Mouse (Mus musculus) naive thymus-derived CD4-positive, alpha-beta T cell, adult 2 months (primary cell): ENCODE measurements around the gene Hist1h4f.

ENCODE experiments used
- DNase-seq: peaks from one replicate; pipeline ENCODE4 v3.0.0-alpha.2; 2011; ENCODE audit warnings: low read depth

Hist1h4f gene

DNA sequence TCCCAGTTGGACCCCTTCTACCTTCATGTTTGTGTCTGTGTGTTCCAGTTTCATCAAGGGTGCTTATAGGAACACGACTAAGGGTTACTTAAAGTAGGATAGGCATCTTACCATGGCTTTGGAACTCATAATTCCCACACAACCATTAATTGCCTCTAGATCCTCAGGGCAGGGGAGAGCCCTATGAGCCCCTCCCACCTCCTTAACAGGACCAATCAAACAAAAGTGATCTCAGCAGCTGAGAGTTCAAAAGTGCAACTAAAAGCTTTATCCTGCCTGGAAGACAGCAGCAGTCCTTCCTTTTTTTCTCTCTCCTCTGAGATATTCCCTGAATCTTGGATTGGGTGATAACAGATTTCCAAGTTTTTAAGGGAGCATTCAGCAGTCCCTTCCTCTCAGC, 41.3 kb downstream of the Hist1h4f start:
- DNase-seq = no peak

DNA sequence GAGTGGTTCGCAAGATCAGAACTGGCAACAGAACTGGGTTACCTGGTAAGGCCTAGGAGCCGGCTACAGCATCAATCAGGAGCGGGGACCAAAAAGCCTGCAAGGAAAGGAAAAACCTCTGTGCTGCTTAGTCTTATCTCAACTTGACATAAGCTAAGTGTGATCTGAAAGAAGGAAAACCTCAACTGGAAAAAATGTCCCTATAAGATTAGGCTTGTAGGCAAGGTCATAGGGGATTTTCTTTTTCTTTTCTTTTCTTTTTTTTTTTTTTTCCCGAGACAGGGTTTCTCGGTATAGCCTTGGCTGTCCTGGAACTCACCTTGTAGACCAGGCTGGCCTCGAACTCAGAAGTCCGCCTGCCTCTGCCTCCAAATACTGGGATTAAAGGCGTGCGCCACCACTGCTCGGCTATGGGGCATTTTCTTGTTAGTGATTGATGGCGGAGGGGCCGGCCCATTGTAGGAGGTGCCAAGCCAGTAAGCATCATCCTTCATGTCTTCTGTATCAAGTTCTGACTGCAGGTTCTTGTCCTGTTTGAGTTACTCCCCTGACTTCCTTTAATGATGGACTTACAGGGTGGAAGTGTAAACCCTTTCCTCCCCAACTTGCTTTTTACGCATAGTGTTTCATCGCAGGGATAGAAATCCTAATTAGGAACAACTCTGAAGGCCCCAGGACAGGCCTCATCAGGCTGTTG, 44.5 kb downstream of the Hist1h4f start:
- no peak for DNase-seq

- peak; percentile 72 for DNase-seq
Measured at GRCm38 (mm10) chr13:23506351-23506750, 45.1 kb downstream of the Hist1h4f start.

DNA sequence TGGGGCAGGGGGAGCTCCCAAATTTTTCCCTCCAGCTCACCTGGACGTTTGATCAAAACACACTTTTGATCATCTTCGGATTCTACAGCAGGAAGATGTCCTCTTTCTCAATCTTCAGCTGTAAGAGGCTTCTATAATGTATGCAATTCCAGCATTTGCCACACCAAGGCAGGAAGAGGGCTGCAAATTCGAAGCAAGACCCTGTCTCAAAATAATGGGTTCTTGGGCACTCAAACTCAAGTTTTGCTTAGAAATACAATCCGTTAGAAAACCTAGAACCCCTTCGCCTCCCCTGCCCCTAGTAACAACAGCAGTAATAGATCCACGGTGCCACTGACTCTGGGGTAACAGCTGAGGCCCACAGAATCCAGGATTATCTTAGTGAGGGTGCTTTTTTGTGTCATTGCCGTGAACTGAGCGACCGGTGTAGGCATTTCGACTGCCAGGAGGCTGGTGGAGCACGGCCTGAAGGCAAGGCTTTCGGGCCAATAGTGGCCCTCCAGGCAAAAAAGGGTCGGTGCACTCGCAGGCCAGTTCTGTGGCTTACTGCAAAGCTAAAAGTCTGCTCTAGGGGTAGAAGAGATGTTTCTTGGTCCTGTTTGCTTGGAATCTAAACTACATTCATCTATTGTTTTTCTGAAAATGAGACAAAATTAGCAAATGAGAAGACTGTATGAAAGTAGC, 45.6 kb downstream of the Hist1h4f start:
- no peak for DNase-seq

DNA sequence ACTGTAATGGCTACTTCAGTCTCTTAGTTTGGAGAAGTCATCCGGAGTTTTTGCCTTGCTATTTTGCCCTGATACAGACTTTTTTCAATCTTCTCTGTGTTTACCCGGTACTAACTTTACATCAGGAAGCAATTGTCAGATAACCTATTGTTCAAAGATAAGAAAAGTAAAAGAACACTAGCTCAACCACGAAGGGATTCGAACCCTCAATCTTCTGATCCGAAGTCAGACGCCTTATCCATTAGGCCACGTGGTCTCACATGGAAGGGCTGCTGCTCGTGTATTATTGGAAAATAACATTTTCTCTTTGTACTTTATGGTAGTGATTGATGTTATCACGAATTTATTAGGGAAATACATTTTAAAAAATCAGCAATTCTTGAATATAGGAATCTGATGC, 47.7 kb downstream of the Hist1h4f start:
- DNase-seq = peak; percentile 69

DNA sequence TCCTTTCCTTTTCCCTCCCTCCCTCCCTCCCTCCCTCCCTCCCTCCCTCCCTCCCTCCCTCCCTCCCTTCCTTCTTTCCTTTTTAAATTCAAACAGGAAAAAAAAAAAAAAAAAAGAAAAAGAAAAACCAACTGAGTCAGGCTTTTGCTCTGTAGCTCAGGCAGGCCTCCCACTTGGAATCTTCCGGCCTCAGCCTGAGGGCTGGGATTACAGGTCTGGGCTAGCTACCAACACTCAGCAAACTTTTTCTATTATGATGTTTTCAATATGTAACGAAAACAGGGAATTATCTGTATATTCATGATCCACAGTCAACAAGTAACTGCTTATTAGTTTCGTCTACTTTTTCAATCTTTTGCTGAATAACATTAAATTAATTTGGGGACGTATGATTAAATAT, 48.5 kb downstream of the Hist1h4f start:
- DNase-seq = no peak

GRCm38 (mm10) chr13:23502031-23502567, 49.3 kb downstream of the Hist1h4f start:
- no peak for DNase-seq

DNA sequence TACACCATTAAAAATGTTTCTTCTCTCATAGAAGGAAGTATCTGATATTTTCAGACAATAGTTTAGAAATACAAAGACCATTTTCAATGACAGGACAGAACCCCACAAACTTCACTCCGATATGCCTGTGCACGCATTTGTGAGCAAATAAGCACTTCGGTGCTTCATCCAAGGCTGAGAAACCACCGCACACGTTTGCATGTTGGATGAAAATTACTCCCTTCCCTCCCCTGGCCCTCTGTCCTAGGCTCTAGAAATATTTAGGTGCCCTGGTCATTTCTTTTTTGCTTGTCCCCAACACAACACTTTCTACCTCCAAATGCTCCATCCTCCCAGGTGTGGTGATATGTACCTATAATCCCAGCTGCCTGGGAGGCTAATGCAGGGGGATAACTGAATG, 49.9 kb downstream of the Hist1h4f start:
- no peak for DNase-seq
